Mouse (Mus musculus) ES-E14 (cell line): ENCODE data around the gene Msi2. TPM values are rescaled to one million over a fixed set of nuclear protein-coding genes. Genes with fewer than 3 reads are reported as not detected.
A peak's percentile ranks its signal among the peaks of the same experiment; 100 is the strongest.

ENCODE experiments used
- DNase-seq: peaks from one replicate; pipeline ENCODE4 v3.0.0-alpha.2; 2013; ENCODE audit warnings: low read depth, low spot score
- H3K27ac ChIP-seq: 2 replicates; pipeline ENCODE4 v1.5.1; 2012; ENCODE audit warnings: low read depth, mild to moderate bottlenecking, low read length, moderate library complexity, mixed read lengths; ENCODE audit not compliant: poor library complexity, insufficient read depth, severe bottlenecking
- H3K36me3 ChIP-seq: 2 replicates; pipeline ENCODE4 v1.6.1; 2012; ENCODE audit warnings: mild to moderate bottlenecking, low read length, moderate library complexity, mixed read lengths; ENCODE audit not compliant: control insufficient read depth, poor library complexity, insufficient read depth, severe bottlenecking
- H3K4me1 ChIP-seq, 2 experiments: fragments of 150-350 bp in 1 of 2; sonication (generic) in 1 of 2; 2 replicates each; pipeline ENCODE4 v1.6.1; 2012; ENCODE audit warnings: low read length in 2 of 2, mild to moderate bottlenecking in 1 of 2, mixed read lengths in 1 of 2; ENCODE audit not compliant: control insufficient read depth in 2 of 2, insufficient read depth in 2 of 2, poor library complexity in 1 of 2
- H3K4me3 ChIP-seq, 2 experiments: fragments of 150-350 bp in 1 of 2; sonication (generic) in 1 of 2; 2 replicates each; pipeline ENCODE4 v1.5.1; 2012; ENCODE audit warnings: low read length in 2 of 2, low read depth in 1 of 2, mild to moderate bottlenecking in 1 of 2, mixed read lengths in 1 of 2; ENCODE audit not compliant: insufficient read depth in 1 of 2, poor library complexity in 1 of 2, severe bottlenecking in 1 of 2
- H3K9ac ChIP-seq: 2 replicates; pipeline ENCODE4 v1.6.1; 2012; ENCODE audit warnings: low read depth, mild to moderate bottlenecking, low read length, mixed read lengths; ENCODE audit not compliant: poor library complexity, insufficient read depth, severe bottlenecking
- H3K9me3 ChIP-seq: fragments of 150-350 bp; sonication (generic); 2 replicates; pipeline ENCODE4 v1.6.1; 2012; ENCODE audit warnings: low read depth, mild to moderate bottlenecking, low read length; ENCODE audit not compliant: control insufficient read depth, insufficient read depth
- CHD2 ChIP-seq: IDR thresholded peaks from 2 replicates; pipeline ENCODE4 v1.6.1; 2014; ENCODE audit warnings: mild to moderate bottlenecking, low read depth, low read length, inconsistent platforms
- HCFC1 ChIP-seq: IDR thresholded peaks from 2 replicates; pipeline ENCODE4 v1.6.1; 2012; ENCODE audit warnings: low read length, inconsistent platforms, borderline replicate concordance; ENCODE audit not compliant: insufficient read depth
- MAFK ChIP-seq: IDR thresholded peaks from 2 replicates; pipeline ENCODE4 v1.6.1; 2014; ENCODE audit warnings: mild to moderate bottlenecking, low read depth, low read length, inconsistent platforms; ENCODE audit not compliant: insufficient read depth
- ZC3H11A ChIP-seq: IDR thresholded peaks from 2 replicates; pipeline ENCODE4 v1.6.1; 2012; ENCODE audit warnings: low read depth, mild to moderate bottlenecking, inconsistent platforms, low read length, borderline replicate concordance
- ZNF384 ChIP-seq: IDR thresholded peaks from 2 replicates; pipeline ENCODE4 v1.6.1; 2012; ENCODE audit warnings: low read depth, low read length, inconsistent platforms
- in situ Hi-C, 2 experiments: fragments of 600-800 bp; cut with MboI; formaldehyde crosslinking; loops; one replicate each; pipeline ENCODE4 v1.15.1; 2025; ENCODE audit warnings: low sequenced_read_pairs in 2 of 2, inconsistent platforms in 1 of 2; ENCODE audit not compliant: unreplicated experiment in 2 of 2
- total RNA-seq: library from RNA; depleted of rRNA; stranded (reverse); fragments of 300-350 nt; gene quantifications from 2 replicates; pipeline ENCODE4 v1.2.3, GENCODE M21; 2012

The Msi2 gene
- total RNA-seq, 1 experiment = 66.4 TPM

DNA sequence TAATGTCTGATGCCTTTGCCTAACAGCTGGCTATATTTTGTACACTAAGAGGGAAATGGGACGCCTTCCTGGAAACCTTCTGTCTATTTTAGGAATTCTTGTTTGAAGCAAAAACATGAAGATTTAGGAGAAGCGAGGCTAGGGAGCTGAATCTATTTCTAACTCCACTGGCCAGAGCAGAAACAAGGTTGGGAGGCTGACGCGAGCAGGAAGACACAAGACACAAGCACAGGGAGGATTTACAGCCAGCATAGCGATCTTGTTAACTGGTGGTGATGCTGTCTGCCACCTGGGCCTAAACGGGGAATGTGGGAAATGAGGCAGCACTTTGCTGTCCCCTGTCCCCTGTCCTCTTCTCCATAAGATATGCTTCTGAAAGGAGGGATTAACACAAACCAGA is 134.4 kb downstream of the Msi2 start:
- TF ChIP-seq CHD2 = no peak
- TF ChIP-seq HCFC1 = no peak
- no peak for TF ChIP-seq MAFK
- no peak for TF ChIP-seq ZNF384
- TF ChIP-seq ZC3H11A = no peak
- Histone ChIP-seq H3K4me3 (peak overlapping the region; percentile 11 to 41; a peak in 3 of 4 replicates), H3K36me3 (peaks cover 3% of the 10 kb centered on the region; the same call in 1 of the 2 replicates), H3K9me3 (no peaks in the 10 kb centered on the region), H3K4me1 (peaks cover 6 to 12% of the 10 kb centered on the region in 2 experiments), H3K27ac (peak overlapping the region; percentile 98), H3K9ac (peak overlapping the region; percentile 54)
- DNase-seq = no peak
- in situ Hi-C loops = no loop called here

DNA sequence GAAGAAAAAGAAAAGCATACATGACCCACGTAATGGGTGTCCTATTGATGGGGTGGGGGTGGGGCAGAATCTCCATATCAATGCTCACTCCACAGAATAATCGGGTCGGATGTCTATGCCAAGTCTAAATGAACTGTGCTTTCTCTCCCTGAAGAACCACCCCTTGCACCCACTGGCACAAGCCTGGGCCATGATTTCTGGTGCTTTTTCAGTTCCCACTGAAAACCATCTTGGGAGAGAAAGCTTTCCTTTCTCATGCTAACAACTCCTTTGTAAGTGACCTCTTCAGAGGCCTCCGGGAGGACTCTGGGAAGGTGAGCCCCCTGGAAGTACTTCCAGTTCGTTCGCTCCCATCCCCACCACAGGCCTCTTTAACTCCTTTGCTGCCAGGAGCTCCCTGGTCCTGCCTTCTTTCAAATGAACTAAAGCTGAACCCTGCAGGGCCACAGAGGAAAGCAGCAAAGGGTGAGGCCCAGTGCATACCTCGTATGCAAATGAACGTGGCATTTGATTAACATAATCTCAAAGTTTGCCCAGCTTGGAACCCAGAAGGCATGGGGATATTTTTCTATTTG is 135.0 kb downstream of the Msi2 start:
- TF ChIP-seq CHD2 = peak; percentile 38; the same call in 1 of the 2 replicates
- TF ChIP-seq ZC3H11A = no peak
- TF ChIP-seq ZNF384 = no peak
- no peak for TF ChIP-seq HCFC1
- no peak for TF ChIP-seq MAFK
- DNase-seq = peak; percentile 70
- Histone ChIP-seq H3K9ac (no peak overlapping the region; the same call in 1 of the 2 replicates), H3K36me3 (0 out of 2 replicates have a peak, but pooled peaks cover 3% of the 10 kb centered on the region), H3K27ac (peak overlapping the region; percentile 98), H3K4me1 (peaks cover 6 to 12% of the 10 kb centered on the region in 2 experiments; a peak in 3 of 4 replicates), H3K9me3 (no peaks in the 10 kb centered on the region), H3K4me3 (peak overlapping the region; percentile 41 to 55)
- in situ Hi-C loops = no loop called here

DNA sequence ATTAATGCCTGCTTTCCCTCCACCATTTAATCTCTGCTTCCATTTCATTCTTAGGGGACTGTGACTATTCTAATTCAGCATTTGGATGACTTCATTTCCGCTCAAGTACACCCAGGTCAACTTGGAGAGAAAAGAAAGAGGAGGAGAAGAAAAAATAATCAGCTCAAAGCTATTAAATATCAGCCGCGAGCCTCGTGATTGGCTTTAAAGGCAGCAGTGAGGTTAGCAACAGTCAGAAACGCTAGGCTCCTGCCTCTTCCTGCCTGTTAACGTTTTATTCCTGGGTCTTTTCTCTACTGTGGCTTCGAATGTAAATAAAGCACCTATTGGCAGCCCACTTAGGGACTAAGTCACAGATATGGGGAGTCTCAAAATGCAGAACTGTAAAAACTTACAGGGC is 135.5 kb downstream of the Msi2 start:
- Histone ChIP-seq H3K9ac (peak overlapping the region; percentile 64; the same call in 1 of the 2 replicates), H3K36me3 (no peaks in the 10 kb centered on the region), H3K4me3 (peak overlapping the region; percentile 41 to 55), H3K27ac (peak overlapping the region; percentile 98), H3K4me1 (peaks cover 6 to 13% of the 10 kb centered on the region in 2 experiments; a peak in 3 of 4 replicates), H3K9me3 (no peaks in the 10 kb centered on the region)
- in situ Hi-C loops = no loop called here
- no peak for DNase-seq
- TF ChIP-seq ZC3H11A (no peak), HCFC1 (no peak), MAFK (no peak), ZNF384 (no peak), CHD2 (no peak)

DNA sequence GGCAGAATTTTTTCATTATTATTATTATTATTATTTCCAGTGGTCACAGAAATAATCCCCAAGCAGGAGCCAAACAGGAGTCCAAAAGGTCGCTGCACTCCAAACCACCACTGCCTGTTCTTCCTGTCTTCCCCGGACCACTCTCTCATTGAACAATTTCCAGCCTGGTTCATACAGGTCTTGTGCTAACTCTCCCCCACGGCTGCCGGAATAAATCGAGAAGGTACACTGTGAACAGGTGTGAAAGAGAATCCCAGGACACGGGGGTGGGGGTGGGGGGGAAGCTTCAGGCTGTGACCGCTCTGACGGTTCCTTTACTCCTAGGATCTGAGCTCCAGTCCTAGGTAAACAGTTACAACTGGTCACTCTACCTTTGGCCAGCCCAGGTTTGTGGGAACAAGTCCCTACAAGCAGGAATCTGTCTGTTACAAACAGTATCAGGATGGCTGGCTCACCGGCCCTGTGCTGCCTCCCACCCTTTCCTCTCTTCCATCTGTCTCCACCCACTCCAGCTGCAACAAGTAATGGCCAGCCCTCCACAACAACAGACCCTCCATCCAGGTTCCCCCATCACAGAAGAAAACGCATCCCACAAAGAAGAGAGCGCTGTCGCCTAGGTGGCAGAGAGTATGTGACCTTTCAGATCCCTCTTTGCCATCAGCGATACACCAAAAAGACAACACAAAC is 136.1 kb downstream of the Msi2 start:
- Histone ChIP-seq H3K9ac (peak overlapping the region; percentile 64), H3K36me3 (no peaks in the 10 kb centered on the region), H3K9me3 (no peaks in the 10 kb centered on the region), H3K4me1 (peaks cover 9 to 19% of the 10 kb centered on the region in 2 experiments; a peak in 3 of 4 replicates), H3K27ac (peak overlapping the region; percentile 98), H3K4me3 (peak overlapping the region; percentile 41 to 55)
- DNase-seq = no peak
- no peak for TF ChIP-seq MAFK
- no peak for TF ChIP-seq HCFC1
- TF ChIP-seq CHD2 = no peak
- no peak for TF ChIP-seq ZC3H11A
- no peak for TF ChIP-seq ZNF384
- in situ Hi-C loops = no loop called here
